Mouse (Mus musculus) megakaryocyte progenitor cell, adult 5-6 weeks (primary cell): ENCODE measurements around the gene Gm19965. TPM values are rescaled to one million over a fixed set of nuclear protein-coding genes. Genes with fewer than 3 reads are reported as not detected.

ENCODE experiments used
- ATAC-seq: replicated peaks from 2 replicates; pipeline ENCODE4 v1.8.0; 2016; ENCODE audit warnings: mild to moderate bottlenecking, moderate TSS enrichment, inconsistent platforms; ENCODE audit not compliant: poor library complexity
- total RNA-seq, 2 experiments: library from RNA; stranded (forward) in 1 of 2; stranded (reverse) in 1 of 2; fragments of 157-497, 149-512 nt in 1 of 2; fragments of 200-1000 nt in 1 of 2; gene quantifications; 2 replicates each; pipeline versions ENCODE4 v1.2.3 to v1.2.4; 2015 to 2017

Gm19965 gene
- total RNA-seq (2015), result not detected in 2 replicates
- total RNA-seq (2017), result not detected in 2 replicates

DNA sequence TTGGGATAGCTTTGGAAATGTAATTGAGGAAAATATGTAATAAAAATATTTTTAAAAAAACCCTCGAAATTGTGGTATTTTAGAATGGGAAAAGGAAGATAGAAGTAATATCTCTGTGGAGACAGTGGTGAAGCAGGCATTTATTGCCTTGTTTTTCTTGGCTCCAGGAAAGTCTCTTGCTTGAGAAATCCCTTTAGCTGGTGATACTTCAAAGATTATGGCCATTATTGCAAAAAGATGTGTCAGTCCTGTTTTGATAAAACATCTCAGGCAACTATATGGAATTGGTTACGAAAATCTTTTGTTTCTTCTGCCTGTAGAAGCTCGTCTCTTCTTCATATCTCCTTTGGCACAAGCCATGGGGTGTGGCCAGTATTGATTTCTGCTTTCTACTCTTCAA lies at the start of gene Gm19965:
TSS of gene Gm19965 (plus strand) at position 301 of the 400 bp plus-strand sequence.
- no peak for ATAC-seq

DNA sequence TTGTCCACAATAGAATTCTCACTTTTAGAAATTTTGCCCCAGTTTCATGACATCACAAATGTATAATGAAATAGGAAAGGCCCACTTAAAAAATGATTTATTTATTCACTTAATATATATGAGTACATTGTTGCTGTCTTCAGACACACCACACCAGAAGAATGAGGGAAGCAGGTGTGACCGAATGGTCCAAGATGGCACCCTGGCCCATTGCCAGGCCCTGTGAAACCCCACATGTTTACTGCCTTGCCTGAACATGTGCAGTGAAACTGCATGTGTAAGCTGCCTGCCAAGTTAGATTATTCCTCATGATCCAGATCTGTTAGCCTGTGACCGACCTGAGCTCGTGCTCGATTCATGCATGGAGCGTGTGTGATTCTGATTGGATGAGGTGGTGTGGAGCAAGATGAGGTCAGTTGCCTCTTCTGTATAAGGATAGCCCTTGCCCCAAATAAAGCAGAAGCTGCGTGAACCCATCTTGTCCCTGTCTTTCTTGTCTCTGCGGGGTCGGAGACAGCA lies 20.3 kb upstream of the Gm19965 start:
- no peak for ATAC-seq
